Mouse (Mus musculus): ENCODE results near the gene Cap2. TPM values are rescaled to one million over a fixed set of nuclear protein-coding genes. Genes with fewer than 3 reads are reported as not detected.

Gene Cap2
- polyA plus RNA-seq, 1 experiment from 2014 or later = 15.2 TPM

GRCm38 (mm10) chr13:46530546-46530945 is 28.9 kb downstream of the Cap2 start:
- 85% methylated on average over 8 of the region's 8 CpGs for WGBS

DNA sequence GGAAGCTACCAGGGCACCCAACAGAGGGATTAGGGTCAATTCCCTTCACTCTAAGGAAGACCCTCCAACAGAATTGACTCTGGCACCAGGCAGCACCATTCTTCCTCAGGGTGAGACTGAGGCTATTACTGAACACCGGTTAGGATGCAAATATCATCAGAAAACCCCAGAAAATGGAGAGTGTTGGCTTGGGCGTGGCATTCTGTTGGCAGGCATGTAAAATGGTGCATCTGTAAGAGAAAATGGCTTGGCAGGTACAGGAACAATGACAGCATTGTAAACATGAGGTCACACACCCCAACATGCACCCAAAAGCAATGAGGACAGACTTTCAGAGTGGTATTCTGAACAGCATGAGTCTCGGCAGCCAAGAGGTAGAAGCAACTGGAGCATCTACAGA is 30.0 kb downstream of the Cap2 start:
- DNase-seq (ENCODE audit: low spot score) = no peak
- WGBS = 90% methylated on average over 3 of the region's 3 CpGs

More at GRCm38 (mm10) chr13:46530546-46530945, 28.9 kb downstream of the Cap2 start:
- no peak overlapping the region for H3K9ac ChIP-seq (ENCODE audit: low read length)
- no peaks in the 10 kb centered on the region for H3K36me3 ChIP-seq (ENCODE audit: control insufficient read depth, insufficient read depth, low read length)
- no peaks in the 10 kb centered on the region; the same call in 1 of the 2 replicates for H3K27me3 ChIP-seq (replicated peaks; ENCODE audit: control insufficient read depth, insufficient read depth, low read length)
- H3K27ac ChIP-seq (ENCODE audit: low read depth, low read length) = no peak overlapping the region
- DNase-seq (ENCODE audit: low spot score) (no peak), ATAC-seq (no peak)
- peaks cover 17% of the 10 kb centered on the region; the same call in 1 of the 2 replicates for H3K4me1 ChIP-seq (ENCODE audit: control insufficient read depth, insufficient read depth, low read length)
- H3K9me3 ChIP-seq (replicated peaks; ENCODE audit: control insufficient read depth, low read length) = no peaks in the 10 kb centered on the region
- H3K4me3 ChIP-seq (ENCODE audit: low read depth, low read length) = no peak overlapping the region
- no peak overlapping the region for H3K4me2 ChIP-seq (ENCODE audit: low read length)

GRCm38 (mm10) chr13:46532276-46532675 is 30.6 kb downstream of the Cap2 start:
- no peak overlapping the region for H3K9ac ChIP-seq (ENCODE audit: low read length)
- no peak for DNase-seq (ENCODE audit: low spot score)
- H3K4me3 ChIP-seq (ENCODE audit: low read depth, low read length) = no peak overlapping the region
- no peak overlapping the region for H3K4me2 ChIP-seq (ENCODE audit: low read length)
- no peaks in the 10 kb centered on the region; the same call in 1 of the 2 replicates for H3K27me3 ChIP-seq (replicated peaks; ENCODE audit: control insufficient read depth, insufficient read depth, low read length)
- ATAC-seq = no peak
- H3K9me3 ChIP-seq (replicated peaks; ENCODE audit: control insufficient read depth, low read length) = no peaks in the 10 kb centered on the region
- H3K27ac ChIP-seq (ENCODE audit: low read depth, low read length) = no peak overlapping the region
- H3K4me1 ChIP-seq (ENCODE audit: control insufficient read depth, insufficient read depth, low read length) = peaks cover 17% of the 10 kb centered on the region; the same call in 1 of the 2 replicates
- WGBS = 95% methylated on average over 7 of the region's 7 CpGs
- H3K36me3 ChIP-seq (ENCODE audit: control insufficient read depth, insufficient read depth, low read length) = no peaks in the 10 kb centered on the region

More for the DNA sequence above, 30.0 kb downstream of the Cap2 start:
- Histone ChIP-seq H3K4me2 (ENCODE audit: low read length) (no peak overlapping the region), H3K27me3 (replicated peaks; ENCODE audit: control insufficient read depth, insufficient read depth, low read length) (no peaks in the 10 kb centered on the region; the same call in 1 of the 2 replicates), H3K4me1 (ENCODE audit: control insufficient read depth, insufficient read depth, low read length) (peaks cover 17% of the 10 kb centered on the region; the same call in 1 of the 2 replicates), H3K4me3 (ENCODE audit: low read depth, low read length) (no peak overlapping the region), H3K36me3 (ENCODE audit: control insufficient read depth, insufficient read depth, low read length) (no peaks in the 10 kb centered on the region), H3K9ac (ENCODE audit: low read length) (no peak overlapping the region), H3K9me3 (replicated peaks; ENCODE audit: control insufficient read depth, low read length) (no peaks in the 10 kb centered on the region), H3K27ac (ENCODE audit: low read depth, low read length) (no peak overlapping the region)
- ATAC-seq = no peak

DNA sequence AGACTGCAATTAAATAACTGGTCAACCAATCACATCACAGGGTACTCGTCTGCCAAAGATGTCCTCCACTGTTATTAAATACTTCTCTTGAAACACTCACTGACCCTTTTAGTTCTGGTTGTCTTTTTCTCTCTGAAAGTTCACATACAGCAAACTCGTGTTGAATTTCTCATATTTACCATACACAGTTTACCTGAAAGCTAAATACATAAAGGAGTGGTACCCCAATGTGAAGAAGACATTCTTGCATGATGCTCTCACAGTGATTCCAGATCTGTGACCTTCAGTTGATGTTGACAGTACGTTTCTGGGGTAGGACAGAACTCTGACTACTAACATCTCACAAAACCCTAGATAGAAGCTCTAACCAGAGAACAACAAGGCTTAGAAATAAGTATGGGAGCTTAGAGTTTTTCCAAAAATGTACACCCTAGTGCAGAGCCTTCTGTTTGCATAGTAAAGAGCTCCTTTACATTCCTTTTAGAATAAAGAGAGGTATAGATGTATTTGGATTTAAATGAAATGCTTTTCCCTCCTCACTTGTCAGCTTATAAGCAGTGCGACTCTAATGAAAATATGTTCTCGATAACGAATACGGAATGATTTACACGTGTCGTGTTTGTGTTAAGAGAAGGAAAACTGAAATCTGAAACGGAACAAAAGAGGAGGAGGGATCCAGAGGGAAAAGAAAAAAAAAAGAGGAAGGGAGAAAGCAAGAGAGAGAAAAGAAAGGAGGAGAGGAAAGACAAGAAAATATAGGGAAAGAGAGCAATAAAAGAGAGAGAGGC is 31.9 kb downstream of the Cap2 start:
- no peak for DNase-seq (ENCODE audit: low spot score)

DNA sequence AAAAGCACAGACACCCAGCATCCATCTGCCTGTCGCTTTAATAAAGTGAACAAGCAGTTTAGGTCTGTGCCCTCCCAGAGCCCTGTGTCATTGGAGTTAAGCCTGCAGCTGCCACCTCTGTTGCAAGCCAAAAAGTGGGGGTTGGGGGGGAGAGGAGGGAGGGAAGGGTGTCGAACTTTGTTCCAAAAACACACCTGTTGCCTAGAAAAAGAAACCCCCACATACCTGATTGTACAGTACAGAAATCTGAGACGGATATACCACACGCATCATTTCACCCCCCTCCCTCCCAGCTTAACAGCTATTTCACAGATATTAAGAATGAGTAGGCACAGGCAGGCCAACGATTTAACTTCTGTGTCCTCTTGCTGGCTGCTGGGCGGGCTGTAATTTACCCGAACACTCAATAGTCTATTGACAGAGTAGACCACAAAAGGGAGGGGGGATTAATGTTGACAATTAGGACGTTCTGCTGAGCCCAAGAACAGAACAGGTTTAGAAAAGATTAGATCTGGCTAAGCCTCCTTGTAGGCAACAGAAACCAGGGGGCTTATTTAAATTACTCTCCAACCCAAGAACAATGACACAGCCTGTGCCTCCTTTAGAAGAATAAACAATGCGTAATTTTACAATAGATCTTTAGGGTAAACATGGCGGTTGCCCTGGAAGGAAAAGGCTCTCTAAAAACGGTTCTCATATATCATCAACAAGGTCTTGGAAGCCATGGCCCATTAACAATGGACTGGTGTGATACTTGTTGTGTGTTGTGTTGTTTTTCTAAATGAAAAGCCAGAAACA is 32.7 kb downstream of the Cap2 start:
- H3K36me3 ChIP-seq (ENCODE audit: control insufficient read depth, insufficient read depth, low read length) = no peaks in the 10 kb centered on the region
- H3K4me1 ChIP-seq (ENCODE audit: control insufficient read depth, insufficient read depth, low read length) = peaks cover 17% of the 10 kb centered on the region; the same call in 1 of the 2 replicates
- WGBS = 3% methylated on average over 11 of the region's 11 CpGs
- H3K4me3 ChIP-seq (ENCODE audit: low read depth, low read length) = no peak overlapping the region
- ATAC-seq (peak; percentile 76), DNase-seq (ENCODE audit: low spot score) (peak; percentile 76)
- peak overlapping the region; percentile 35 for H3K4me2 ChIP-seq (ENCODE audit: low read length)
- H3K9ac ChIP-seq (ENCODE audit: low read length) = no peak overlapping the region
- H3K27me3 ChIP-seq (replicated peaks; ENCODE audit: control insufficient read depth, insufficient read depth, low read length) = no peaks in the 10 kb centered on the region; the same call in 1 of the 2 replicates
- H3K27ac ChIP-seq (ENCODE audit: low read depth, low read length) = peak overlapping the region; percentile 3; the same call in 1 of the 2 replicates
- H3K9me3 ChIP-seq (replicated peaks; ENCODE audit: control insufficient read depth, low read length) = no peaks in the 10 kb centered on the region

More for the DNA sequence above, 31.9 kb downstream of the Cap2 start:
- Histone ChIP-seq H3K9ac (ENCODE audit: low read length) (peak overlapping the region; percentile 26; the same call in 1 of the 2 replicates), H3K4me2 (ENCODE audit: low read length) (peak overlapping the region; percentile 35), H3K9me3 (replicated peaks; ENCODE audit: control insufficient read depth, low read length) (no peaks in the 10 kb centered on the region), H3K4me1 (ENCODE audit: control insufficient read depth, insufficient read depth, low read length) (peaks cover 17% of the 10 kb centered on the region; the same call in 1 of the 2 replicates), H3K4me3 (ENCODE audit: low read depth, low read length) (no peak overlapping the region), H3K36me3 (ENCODE audit: control insufficient read depth, insufficient read depth, low read length) (no peaks in the 10 kb centered on the region), H3K27ac (ENCODE audit: low read depth, low read length) (peak overlapping the region; percentile 3; the same call in 1 of the 2 replicates), H3K27me3 (replicated peaks; ENCODE audit: control insufficient read depth, insufficient read depth, low read length) (no peaks in the 10 kb centered on the region; the same call in 1 of the 2 replicates)
- ATAC-seq = no peak
- 28% methylated on average over 10 of the region's 10 CpGs for WGBS

GRCm38 (mm10) chr13:46534969-46535785 is 33.5 kb downstream of the Cap2 start:
- H3K4me3 ChIP-seq (ENCODE audit: low read depth, low read length) = no peak overlapping the region

GRCm38 (mm10) chr13:46539284-46539683 is 37.6 kb downstream of the Cap2 start:
- no peak overlapping the region for H3K4me2 ChIP-seq (ENCODE audit: low read length)
- WGBS = 85% methylated on average over 7 of the region's 7 CpGs
- ATAC-seq = no peak
- no peak overlapping the region for H3K27ac ChIP-seq (ENCODE audit: low read depth, low read length)
- no peaks in the 10 kb centered on the region for H3K9me3 ChIP-seq (replicated peaks; ENCODE audit: control insufficient read depth, low read length)
- no peaks in the 10 kb centered on the region for H3K36me3 ChIP-seq (ENCODE audit: control insufficient read depth, insufficient read depth, low read length)
- H3K4me1 ChIP-seq (ENCODE audit: control insufficient read depth, insufficient read depth, low read length) = peaks cover 20% of the 10 kb centered on the region; the same call in 1 of the 2 replicates
- no peaks in the 10 kb centered on the region for H3K27me3 ChIP-seq (replicated peaks; ENCODE audit: control insufficient read depth, insufficient read depth, low read length)
- no peak overlapping the region for H3K4me3 ChIP-seq (ENCODE audit: low read depth, low read length)
- DNase-seq (ENCODE audit: low spot score) = no peak
- no peak overlapping the region for H3K9ac ChIP-seq (ENCODE audit: low read length)

More at GRCm38 (mm10) chr13:46534969-46535785, 33.5 kb downstream of the Cap2 start:
- ATAC-seq (no peak), DNase-seq (ENCODE audit: low spot score) (no peak)
- 54% methylated on average over 5 of the region's 5 CpGs for WGBS
- Histone ChIP-seq H3K27me3 (replicated peaks; ENCODE audit: control insufficient read depth, insufficient read depth, low read length) (no peaks in the 10 kb centered on the region; the same call in 1 of the 2 replicates), H3K4me2 (ENCODE audit: low read length) (no peak overlapping the region), H3K9me3 (replicated peaks; ENCODE audit: control insufficient read depth, low read length) (no peaks in the 10 kb centered on the region), H3K36me3 (ENCODE audit: control insufficient read depth, insufficient read depth, low read length) (no peaks in the 10 kb centered on the region), H3K4me1 (ENCODE audit: control insufficient read depth, insufficient read depth, low read length) (peaks cover 17% of the 10 kb centered on the region; the same call in 1 of the 2 replicates), H3K27ac (ENCODE audit: low read depth, low read length) (no peak overlapping the region; the same call in 1 of the 2 replicates), H3K9ac (ENCODE audit: low read length) (no peak overlapping the region)

DNA sequence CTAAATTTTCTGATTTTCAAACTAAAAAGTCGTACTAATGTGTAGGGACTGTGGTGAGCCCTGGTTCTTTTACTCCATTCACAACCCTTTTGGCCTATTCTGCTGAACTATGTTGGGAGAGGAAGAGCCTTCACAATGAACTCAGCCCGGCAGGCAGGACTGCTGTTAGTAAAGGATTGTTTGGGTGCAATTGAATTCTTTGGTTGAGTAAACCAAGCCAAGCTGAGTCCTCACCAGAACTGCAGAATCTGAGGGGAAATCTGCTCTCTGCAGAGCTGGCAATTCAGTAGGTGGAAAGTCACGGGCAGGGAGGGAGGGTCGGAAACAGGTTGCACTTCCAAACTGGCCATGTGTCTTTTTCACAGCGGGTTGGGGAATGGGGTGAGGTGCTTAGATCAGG is 39.3 kb downstream of the Cap2 start:
- H3K36me3 ChIP-seq (ENCODE audit: control insufficient read depth, insufficient read depth, low read length) = no peaks in the 10 kb centered on the region
- no peak overlapping the region for H3K4me2 ChIP-seq (ENCODE audit: low read length)
- H3K4me3 ChIP-seq (ENCODE audit: low read depth, low read length) = no peak overlapping the region
- peak overlapping the region; percentile 70; the same call in 1 of the 2 replicates for H3K27ac ChIP-seq (ENCODE audit: low read depth, low read length)
- no peaks in the 10 kb centered on the region for H3K9me3 ChIP-seq (replicated peaks; ENCODE audit: control insufficient read depth, low read length)
- WGBS = 18% methylated on average over 5 of the region's 5 CpGs
- DNase-seq (ENCODE audit: low spot score) (peak; percentile 67), ATAC-seq (peak; percentile 29; the same call in 1 of the 2 replicates)
- peaks cover 26% of the 10 kb centered on the region for H3K4me1 ChIP-seq (ENCODE audit: control insufficient read depth, insufficient read depth, low read length)
- H3K9ac ChIP-seq (ENCODE audit: low read length) = no peak overlapping the region
- no peaks in the 10 kb centered on the region for H3K27me3 ChIP-seq (replicated peaks; ENCODE audit: control insufficient read depth, insufficient read depth, low read length)
